Mouse (Mus musculus) heart, adult 2 months (tissue): ENCODE measurements around the gene Phc3. TPM values are rescaled to one million over a fixed set of nuclear protein-coding genes. Genes with fewer than 3 reads are reported as not detected.

Experiments
- DNase-seq, 2 experiments: peaks; one replicate each; pipeline ENCODE4 v3.0.0; 2021
- H3K27ac ChIP-seq: fragments of 200-600 bp; 2 replicates; pipeline ENCODE4 v1.8.1; 2022
- H3K27me3 ChIP-seq: fragments of 200-500 bp; 2 replicates; pipeline ENCODE4 v1.6.1; 2012; ENCODE audit warnings: mild to moderate bottlenecking, low read length, inconsistent platforms, mixed read lengths; ENCODE audit not compliant: control insufficient read depth, insufficient read depth
- H3K36me3 ChIP-seq: fragments of 200-500 bp; 2 replicates; pipeline ENCODE4 v1.6.1; 2012; ENCODE audit warnings: low read length, inconsistent platforms; ENCODE audit not compliant: control insufficient read depth, insufficient read depth
- H3K4me1 ChIP-seq: fragments of 200-500 bp; 2 replicates; pipeline ENCODE4 v1.6.1; 2011; ENCODE audit warnings: low read length; ENCODE audit not compliant: control insufficient read depth, insufficient read depth
- H3K4me3 ChIP-seq: fragments of 200-600 bp; 2 replicates; pipeline ENCODE4 v1.8.1; 2022
- H3K79me2 ChIP-seq: fragments of 200-500 bp; replicated peaks from 2 replicates; pipeline ENCODE4 v1.6.1; 2012; ENCODE audit warnings: mild to moderate bottlenecking, inconsistent platforms, low read length, moderate library complexity, mixed read lengths; ENCODE audit not compliant: control insufficient read depth, insufficient read depth
- H3K9ac ChIP-seq: fragments of 200-500 bp; 2 replicates; pipeline ENCODE4 v1.6.1; 2012; ENCODE audit warnings: low read depth, mild to moderate bottlenecking, control low read depth, inconsistent platforms, low read length, mixed read lengths
- CTCF ChIP-seq: fragments of 200-600 bp; IDR thresholded peaks from 2 replicates; pipeline ENCODE4 v1.8.1; 2022; ENCODE audit warnings: antibody characterized with exemption, mild to moderate bottlenecking, moderate library complexity
- EP300 ChIP-seq: fragments of 200-500 bp; IDR thresholded peaks from 2 replicates; pipeline ENCODE4 v1.6.1; 2011; ENCODE audit warnings: low read depth, low read length, control low read depth; ENCODE audit not compliant: insufficient read depth
- POLR2A ChIP-seq: fragments of 200-500 bp; IDR thresholded peaks from 2 replicates; pipeline ENCODE4 v1.6.1; 2011; ENCODE audit warnings: mild to moderate bottlenecking, low read depth, low read length, control low read depth; ENCODE audit not compliant: insufficient read depth
- WGBS: fragments of 180-500 bp; shearing (Covaris S2); methylation state at CpG from one replicate; pipeline ENCODE4 v1.1.7; 2018; 5-methylcytosine and 5-hydroxymethylcytosine counted together
- intact Hi-C: fragments of 180-260 bp; cut with DNase I; formaldehyde crosslinking; loops from one replicate; pipeline ENCODE4 v1.15.1; 2025
- polyA plus RNA-seq: library from polyadenylated mRNA; depleted of rRNA; stranded (reverse); fragments of >200 nt; gene quantifications from 2 replicates; pipeline ENCODE4 v1.2.3, GENCODE M21; 2012; rRNA removed
- total RNA-seq, 2 experiments: library from RNA; stranded (reverse); gene quantifications; 2 replicates each; pipeline ENCODE4 v1.2.3; 2021

The Phc3 gene
- total and polyA plus RNA-seq, 3 experiments: 13.4 to 17.0 (median 14.8) TPM

GRCm38 (mm10) chr3:30855604-30856458 is 113.4 kb downstream of the Phc3 start, which contains the start of gene Gpr160:
Gene Gpr160, plus strand, starts transcription at chr3:30855950.
- TF ChIP-seq CTCF (peak; percentile 69), POLR2A (0 out of 2 replicates have a peak, but pooled peaks have one; percentile 26), EP300 (no peak)
- Histone ChIP-seq H3K9ac (peak within 1 kb of the TSS; percentile 75), H3K4me3 (peak within 1 kb of the TSS; percentile 63), H3K36me3 (no peaks in the 10 kb centered on the region), H3K4me1 (no peaks in the 10 kb centered on the region; the same call in 1 of the 2 replicates), H3K27me3 (0 out of 2 replicates have a peak, but pooled peaks cover 2% of the 10 kb centered on the region), H3K27ac (peak within 1 kb of the TSS; percentile 43), H3K79me2 (no peaks in the 10 kb centered on the region)
- peak; percentile 75 for DNase-seq
- intact Hi-C loops: loop anchor here (10.0 kb wide), 2 partner anchors 119 to 161 kb away; partner anchors contain the start of gene Lrrc31
- WGBS: 1% methylated on average over 74 of the region's 75 CpGs

GRCm38 (mm10) chr3:30853596-30853995 is 115.6 kb downstream of the Phc3 start:
- no peaks in the 10 kb centered on the region for H3K79me2 ChIP-seq
- intact Hi-C loops: loop anchor here (5.0 to 10.0 kb wide), 3 partner anchors 49 to 159 kb away; partner anchors contain the start of gene Lrrc31
- 0 out of 2 replicates have a peak, but pooled peaks cover 2% of the 10 kb centered on the region for H3K27me3 ChIP-seq
- no peak overlapping the region for H3K27ac ChIP-seq
- no peak for DNase-seq
- WGBS: 85% methylated on average over 5 of the region's 5 CpGs
- no peaks in the 10 kb centered on the region; the same call in 1 of the 2 replicates for H3K4me1 ChIP-seq
- no peak overlapping the region for H3K9ac ChIP-seq
- no peaks in the 10 kb centered on the region for H3K36me3 ChIP-seq
- no peak overlapping the region for H3K4me3 ChIP-seq
- TF ChIP-seq POLR2A (no peak), CTCF (no peak), EP300 (no peak)

- H3K27ac ChIP-seq: no peak overlapping the region
- no peak overlapping the region for H3K9ac ChIP-seq
- H3K36me3 ChIP-seq: no peaks in the 10 kb centered on the region
- no peak overlapping the region for H3K4me3 ChIP-seq
- H3K79me2 ChIP-seq: no peaks in the 10 kb centered on the region
- 0 out of 2 replicates have a peak, but pooled peaks cover 2% of the 10 kb centered on the region for H3K27me3 ChIP-seq
- intact Hi-C loops: loop anchor here (5.0 to 10.0 kb wide), 3 partner anchors 51 to 157 kb away; partner anchors contain the start of gene Lrrc31
- TF ChIP-seq POLR2A: no peak
- no peak for TF ChIP-seq EP300
- no peak for TF ChIP-seq CTCF
- DNase-seq: no peak
- no peaks in the 10 kb centered on the region; the same call in 1 of the 2 replicates for H3K4me1 ChIP-seq
- 92% methylated on average over 5 of the region's 6 CpGs for WGBS
These were observed 117.8 kb downstream of the Phc3 start for GRCm38 (mm10) chr3:30851422-30851821.

Other genes starting within 250 kb of the Phc3 start
- not detected for gene Samd7, start 223.1 kb downstream of the Phc3 start, total RNA-seq
- gene Samd7, start 223.1 kb downstream of the Phc3 start, polyA plus RNA-seq: not detected in 2 replicates
- gene Sec62, start 176.5 kb downstream of the Phc3 start, total RNA-seq: 10 to 100 TPM; 36.6 to 41.5 TPM
- 12.9 and 19.7 TPM in 2 replicates for gene Sec62, start 176.5 kb downstream of the Phc3 start, polyA plus RNA-seq
- 1 to 10 TPM; 1.4 to 2.8 TPM for gene Gpr160, start 113.5 kb downstream of the Phc3 start, total RNA-seq
- gene Gpr160, start 113.5 kb downstream of the Phc3 start, polyA plus RNA-seq: 1.9 and 4.0 TPM in 2 replicates
- 10 to 100 TPM in 1 of 2 experiments, 1 to 10 TPM in 1; 7.9 to 13.7 TPM for gene Prkci, start 26.3 kb upstream of the Phc3 start, total RNA-seq
- 6.4 and 13.1 TPM in 2 replicates for gene Prkci, start 26.3 kb upstream of the Phc3 start, polyA plus RNA-seq
- gene Skil, start 125.6 kb upstream of the Phc3 start, total RNA-seq: 10 to 100 TPM; 14.2 to 15.4 TPM
- gene Skil, start 125.6 kb upstream of the Phc3 start, polyA plus RNA-seq: 8.0 and 13.8 TPM in 2 replicates
- gene Cldn11, start 180.5 kb upstream of the Phc3 start, total RNA-seq: under 1 TPM; 0.57 to 0.68 TPM
- 0.59 and 0.94 TPM in 2 replicates for gene Cldn11, start 180.5 kb upstream of the Phc3 start, polyA plus RNA-seq